Mouse (Mus musculus) erythroblast, embryonic 14.5 days (primary cell): ENCODE data around the gene Eml5.

Experiments used
- GATA1 ChIP-seq: IDR thresholded peaks from 2 replicates; pipeline ENCODE4 v1.6.1; 2012; ENCODE audit warnings: low read length, inconsistent platforms, mixed read lengths
- TAL1 ChIP-seq: IDR thresholded peaks from 3 replicates; pipeline ENCODE4 v1.6.1; 2012; ENCODE audit warnings: low read length, inconsistent platforms, mixed read lengths

- TF ChIP-seq GATA1 (no peak), TAL1 (no peak)
Measured at GRCm38 (mm10) chr12:98757636-98758035, 143.6 kb downstream of the Eml5 start.
